Mouse (Mus musculus) spleen, adult 12 weeks (tissue): ENCODE results near the gene Rhebl1.

Source experiments
- DNase-seq: peaks from one replicate; pipeline ENCODE4 v3.0.0; 2022; ENCODE audit warnings: low spot score

The Rhebl1 gene

GRCm38 (mm10) chr15:98914903-98915302 is 20.6 kb upstream of the Rhebl1 start:
- no peak for DNase-seq

GRCm38 (mm10) chr15:98904692-98905091 is 10.4 kb upstream of the Rhebl1 start:
- no peak for DNase-seq

GRCm38 (mm10) chr15:98902600-98902999 is 8.3 kb upstream of the Rhebl1 start:
- DNase-seq: no peak

- no peak for DNase-seq
These were observed 7.2 kb upstream of the Rhebl1 start for GRCm38 (mm10) chr15:98901530-98901929.

GRCm38 (mm10) chr15:98897928-98898800 is 3.8 kb upstream of the Rhebl1 start, which contains the start of gene Dhh:
Gene Dhh (minus strand): TSS chr15:98898540.
- DNase-seq: no peak

- DNase-seq: no peak
These were observed 3.2 kb upstream of the Rhebl1 start for GRCm38 (mm10) chr15:98897495-98897894.

GRCm38 (mm10) chr15:98895635-98896589 is 1.6 kb upstream of the Rhebl1 start:
- no peak for DNase-seq

- DNase-seq: no peak
These were observed 650 bp upstream of the Rhebl1 start for GRCm38 (mm10) chr15:98894746-98895634.

GRCm38 (mm10) chr15:98893036-98893435 is 1.3 kb downstream of the Rhebl1 start:
- no peak for DNase-seq

GRCm38 (mm10) chr15:98891907-98892606 is 2.3 kb downstream of the Rhebl1 start:
- no peak for DNase-seq

- no peak for DNase-seq
These were observed 3.1 kb downstream of the Rhebl1 start for GRCm38 (mm10) chr15:98891198-98891742.

GRCm38 (mm10) chr15:98887526-98887925 is 6.8 kb downstream of the Rhebl1 start:
- no peak for DNase-seq

- DNase-seq: no peak
These were observed 7.5 kb downstream of the Rhebl1 start for GRCm38 (mm10) chr15:98886667-98887387.

- DNase-seq: no peak
These were observed 10.2 kb downstream of the Rhebl1 start for GRCm38 (mm10) chr15:98884106-98884505.

GRCm38 (mm10) chr15:98883661-98884060 is 10.7 kb downstream of the Rhebl1 start:
- DNase-seq: no peak

GRCm38 (mm10) chr15:98881656-98882008 is 12.7 kb downstream of the Rhebl1 start:
- no peak for DNase-seq

GRCm38 (mm10) chr15:98880978-98881655 is 13.2 kb downstream of the Rhebl1 start:
- DNase-seq: peak; percentile 85

GRCm38 (mm10) chr15:98877331-98877730 is 17.0 kb downstream of the Rhebl1 start:
- DNase-seq: peak; percentile 40
